Mouse (Mus musculus) spleen, adult 2 months (tissue): ENCODE data around the gene Rnf26.

Experiments
- CTCF ChIP-seq: fragments of 200-500 bp; IDR thresholded peaks from 2 replicates; pipeline ENCODE4 v1.5.1; 2011; ENCODE audit warnings: mild to moderate bottlenecking, inconsistent platforms; ENCODE audit not compliant: insufficient read depth, insufficient read length, insufficient replicate concordance; ENCODE audit errors: extremely low read depth
- POLR2A ChIP-seq: fragments of 200-500 bp; IDR thresholded peaks from 2 replicates; pipeline ENCODE4 v1.6.1; 2011; ENCODE audit warnings: low read depth, low read length, inconsistent platforms

DNA sequence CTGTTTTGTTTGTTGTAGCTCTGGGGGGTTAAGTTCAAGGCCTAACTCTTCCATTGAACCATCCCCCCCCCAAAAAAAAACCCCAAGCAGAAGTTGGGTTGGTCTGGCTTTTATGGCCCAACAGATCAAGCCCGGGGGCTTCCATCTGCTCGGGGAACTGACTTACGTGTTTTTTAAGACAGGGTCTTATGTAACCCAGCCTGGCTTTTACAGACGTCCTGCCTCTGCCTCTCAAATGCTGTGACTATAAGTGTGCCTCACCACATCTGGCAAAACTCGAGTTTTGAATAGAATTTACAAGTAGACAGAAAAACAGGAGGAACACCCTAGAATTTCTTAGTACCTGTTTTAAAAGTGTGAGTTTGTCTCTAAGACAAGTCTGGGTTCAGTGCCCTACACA, 31.7 kb downstream of the Rnf26 start:
- TF ChIP-seq POLR2A = no peak
- TF ChIP-seq CTCF = no peak
